Mouse (Mus musculus): ENCODE measurements around the gene Myo15b. TPM values are rescaled to one million over a fixed set of nuclear protein-coding genes. Genes with fewer than 3 reads are reported as not detected.

Gene Myo15b
- polyA plus RNA-seq, 1 experiment from 2014 or later: 44.8 TPM

GRCm38 (mm10) chr11:115941980-115942379 is 83.8 kb downstream of the Myo15b start:
- no peaks in the 10 kb centered on the region for H3K4me1 ChIP-seq (replicated peaks; ENCODE audit: control insufficient read depth, insufficient read depth, low read length)
- no peak overlapping the region for H3K4me3 ChIP-seq (ENCODE audit: low read depth, low read length)
- DNase-seq (ENCODE audit: low spot score) (no peak), ATAC-seq (replicated peaks; ENCODE audit: low FRiP score, low TSS enrichment, low read depth) (no peak)
- peaks cover 85% of the 10 kb centered on the region for H3K36me3 ChIP-seq (ENCODE audit: control insufficient read depth, insufficient read depth, low read length)
- H3K9me3 ChIP-seq (ENCODE audit: control insufficient read depth, low read length): no peaks in the 10 kb centered on the region
- 80% methylated on average over 7 of the region's 7 CpGs for WGBS
- H3K27me3 ChIP-seq (replicated peaks; ENCODE audit: control insufficient read depth, insufficient read depth, low read length): no peaks in the 10 kb centered on the region
- no peak overlapping the region for H3K9ac ChIP-seq (ENCODE audit: low read length)
- H3K4me2 ChIP-seq (ENCODE audit: low read length): no peak overlapping the region
- no peak overlapping the region for H3K27ac ChIP-seq (ENCODE audit: low read depth)

Other genes starting within 250 kb of the Myo15b start
- 26.2 and 28.3 TPM in 2 replicates for gene Mif4gd, start 245.4 kb upstream of the Myo15b start, polyA plus RNA-seq (2014; fragmentation: Nextera tagmentation; extraction: Ambion mirVana)
- 23.3 and 26.4 TPM in 2 replicates for gene Slc25a19, start 230.1 kb upstream of the Myo15b start, polyA plus RNA-seq (2014; fragmentation: Nextera tagmentation; extraction: Ambion mirVana)
- gene Grb2, start 149.8 kb upstream of the Myo15b start, polyA plus RNA-seq (2014; fragmentation: Nextera tagmentation; extraction: Ambion mirVana): 39.4 and 52.3 TPM in 2 replicates
- 14.6 and 15.7 TPM in 2 replicates for gene Tmem94, start 93.0 kb upstream of the Myo15b start, polyA plus RNA-seq (2014; fragmentation: Nextera tagmentation; extraction: Ambion mirVana)
- 14.9 and 15.3 TPM in 2 replicates for gene Caskin2, start 44.8 kb upstream of the Myo15b start, polyA plus RNA-seq (2014; fragmentation: Nextera tagmentation; extraction: Ambion mirVana)
- 29.5 and 30.7 TPM in 2 replicates for gene Tsen54, start 43.7 kb upstream of the Myo15b start, polyA plus RNA-seq (2014; fragmentation: Nextera tagmentation; extraction: Ambion mirVana)
- 46.3 and 59.2 TPM in 2 replicates for gene Llgl2, start 34.4 kb upstream of the Myo15b start, polyA plus RNA-seq (2014; fragmentation: Nextera tagmentation; extraction: Ambion mirVana)
- 1.1 and 2.5 TPM in 2 replicates for gene Smim5, start 41.6 kb downstream of the Myo15b start, polyA plus RNA-seq (2014; fragmentation: Nextera tagmentation; extraction: Ambion mirVana)
- gene Smim6, start 53.6 kb downstream of the Myo15b start, polyA plus RNA-seq (2014; fragmentation: Nextera tagmentation; extraction: Ambion mirVana): 16.9 and 24.5 TPM in 2 replicates
- 37.3 and 38.6 TPM in 2 replicates for gene Sap30bp, start 74.9 kb downstream of the Myo15b start, polyA plus RNA-seq (2014; fragmentation: Nextera tagmentation; extraction: Ambion mirVana)
- 18.5 and 20.7 TPM in 2 replicates for gene Recql5, start 75.1 kb downstream of the Myo15b start, polyA plus RNA-seq (2014; fragmentation: Nextera tagmentation; extraction: Ambion mirVana)
- 4.8 and 5.5 TPM in 2 replicates for gene Itgb4, start 116.3 kb downstream of the Myo15b start, polyA plus RNA-seq (2014; fragmentation: Nextera tagmentation; extraction: Ambion mirVana)
- 235 and 236 TPM in 2 replicates for gene Galk1, start 154.3 kb downstream of the Myo15b start, polyA plus RNA-seq (2014; fragmentation: Nextera tagmentation; extraction: Ambion mirVana)
- gene H3f3b, start 169.6 kb downstream of the Myo15b start, polyA plus RNA-seq (2014; fragmentation: Nextera tagmentation; extraction: Ambion mirVana): 1,654 and 1,734 TPM in 2 replicates
- 29.8 and 34.5 TPM in 2 replicates for gene Unk, start 171.9 kb downstream of the Myo15b start, polyA plus RNA-seq (2014; fragmentation: Nextera tagmentation; extraction: Ambion mirVana)
- gene Unc13d, start 219.6 kb downstream of the Myo15b start, polyA plus RNA-seq (2014; fragmentation: Nextera tagmentation; extraction: Ambion mirVana): 2.6 and 3.5 TPM in 2 replicates
- gene Wbp2, start 228.6 kb downstream of the Myo15b start, polyA plus RNA-seq (2014; fragmentation: Nextera tagmentation; extraction: Ambion mirVana): 78.0 and 85.0 TPM in 2 replicates